Mouse (Mus musculus): ENCODE results near the gene Smim13.

DNA sequence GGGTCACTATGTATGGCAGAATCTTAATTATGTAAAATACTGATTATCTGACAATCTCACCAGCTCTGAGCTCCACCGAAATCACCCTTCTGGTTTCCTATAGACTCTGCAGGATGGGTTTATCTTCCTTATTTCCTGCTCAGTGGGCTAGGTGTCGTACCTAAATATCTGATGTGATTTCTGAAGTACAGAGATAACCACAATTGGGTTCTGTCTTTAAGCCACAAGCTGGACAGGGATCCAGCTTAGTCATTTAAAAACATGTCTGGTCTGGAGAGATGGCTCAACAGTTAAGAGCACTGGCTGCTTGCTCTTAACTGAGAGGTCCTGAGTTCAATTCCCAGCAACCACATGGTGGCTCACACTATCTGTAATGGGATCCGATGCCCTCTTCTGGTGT lies 7.3 kb downstream of the Smim13 start:
- TF ChIP-seq GATA1 (IDR thresholded peaks at IDR 0.05; ENCODE audit: borderline replicate concordance, low read length) (no peak), FLI1 (IDR thresholded peaks at IDR 0.05; ENCODE audit: low read length) (no peak)
